Mouse (Mus musculus) stomach, postnatal 0 days (tissue): Measurements from ENCODE around the gene Dnaja3. TPM values are rescaled to one million over a fixed set of nuclear protein-coding genes. Genes with fewer than 3 reads are reported as not detected.

Experiments
- ATAC-seq: fragments of 200-750 bp; cut with Nextera tagmentation; 2 replicates; pipeline ENCODE4 v1.8.0; 2017; ENCODE audit not compliant: low FRiP score, low TSS enrichment
- DNase-seq: peaks from one replicate; pipeline ENCODE4 v3.0.0-alpha.2; 2016; ENCODE audit warnings: low spot score
- H3K27ac ChIP-seq: fragments of 300-500 bp; sonication (generic); replicated peaks from 2 replicates; pipeline ENCODE4 v1.5.1; 2014; ENCODE audit warnings: mild to moderate bottlenecking, control low read depth
- H3K27me3 ChIP-seq: fragments of 300-500 bp; sonication (generic); 2 replicates; pipeline ENCODE4 v1.6.1; 2014; ENCODE audit warnings: low read length; ENCODE audit not compliant: control insufficient read depth, insufficient read depth
- H3K36me3 ChIP-seq: fragments of 300-500 bp; sonication (generic); 2 replicates; pipeline ENCODE4 v1.6.1; 2014; ENCODE audit warnings: low read length, mixed read lengths; ENCODE audit not compliant: control insufficient read depth, insufficient read depth
- H3K4me1 ChIP-seq: fragments of 300-500 bp; sonication (generic); replicated peaks from 2 replicates; pipeline ENCODE4 v1.6.1; 2014; ENCODE audit warnings: antibody characterized with exemption; ENCODE audit not compliant: control insufficient read depth, insufficient read depth
- H3K4me2 ChIP-seq: fragments of 300-500 bp; sonication (generic); replicated peaks from 2 replicates; pipeline ENCODE4 v1.6.1; 2014; ENCODE audit warnings: low read depth, mild to moderate bottlenecking, control low read depth, moderate library complexity
- H3K4me3 ChIP-seq: fragments of 300-500 bp; sonication (generic); 2 replicates; pipeline ENCODE4 v1.5.1; 2014; ENCODE audit warnings: low read depth, low read length, control low read depth
- H3K9ac ChIP-seq: fragments of 300-500 bp; sonication (generic); 2 replicates; pipeline ENCODE4 v1.6.1; 2014; ENCODE audit warnings: mild to moderate bottlenecking, low read length, control low read depth, mixed read lengths
- H3K9me3 ChIP-seq: fragments of 300-500 bp; sonication (generic); 2 replicates; pipeline ENCODE4 v1.6.1; 2016; ENCODE audit warnings: low read length; ENCODE audit not compliant: control insufficient read depth
- CTCF ChIP-seq: IDR thresholded peaks from 2 replicates; pipeline ENCODE4 v1.5.1; 2016; ENCODE audit warnings: antibody characterized with exemption, low read depth, mild to moderate bottlenecking, moderate library complexity
- EP300 ChIP-seq: optimal IDR thresholded peaks from 2 replicates; pipeline ENCODE3; 2016; ENCODE audit warnings: antibody characterized with exemption
- WGBS: fragments of 180-500 bp; shearing (Covaris S2); extraction: QIAGEN DNeasy Blood & Tissue Kit; methylation state at CpG from one replicate; pipeline ENCODE4 v1.1.7; 2014; 5-methylcytosine and 5-hydroxymethylcytosine counted together
- polyA plus RNA-seq: library from polyadenylated mRNA; unstranded; fragments of >200 nt; fragmentation: Nextera tagmentation; extraction: Ambion mirVana; gene quantifications from 2 replicates; pipeline ENCODE4 v1.2.1, GENCODE M21; 2015

Dnaja3 gene
- polyA plus RNA-seq, 1 experiment from 2014 or later: 47.0 TPM

DNA sequence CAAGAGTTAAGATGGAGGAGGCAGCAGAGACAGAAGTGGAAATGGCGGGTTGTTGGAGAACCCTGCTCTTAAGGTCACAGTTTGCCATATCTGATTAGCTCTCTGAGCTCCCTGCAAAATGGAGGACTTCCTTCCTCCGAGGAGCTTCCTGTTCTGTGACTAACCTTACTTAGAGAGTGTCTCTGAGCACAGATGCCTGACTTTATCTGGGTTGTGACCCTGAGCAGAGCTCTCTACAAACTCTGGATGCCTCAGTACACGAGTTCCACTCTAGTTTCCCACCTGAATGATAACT, 83.1 kb downstream of the Dnaja3 start:
- DNase-seq (no peak), ATAC-seq (no peak)
- 55% methylated on average over 3 of the region's 3 CpGs for WGBS
- Histone ChIP-seq H3K4me1 (0 out of 2 replicates have a peak, but pooled peaks cover 3% of the 10 kb centered on the region), H3K4me3 (no peak overlapping the region), H3K4me2 (no peak overlapping the region), H3K9me3 (no peaks in the 10 kb centered on the region), H3K27me3 (no peaks in the 10 kb centered on the region), H3K27ac (peak overlapping the region; percentile 58; the same call in 1 of the 2 replicates), H3K9ac (no peak overlapping the region), H3K36me3 (no peaks in the 10 kb centered on the region)
- TF ChIP-seq EP300 (no peak), CTCF (no peak)

GRCm38 (mm10) chr16:4725266-4725665, 85.5 kb downstream of the Dnaja3 start:
- H3K4me2 ChIP-seq: no peak overlapping the region
- no peak for TF ChIP-seq EP300
- TF ChIP-seq CTCF: no peak
- 54% methylated on average over 4 of the region's 4 CpGs for WGBS
- H3K9me3 ChIP-seq: no peaks in the 10 kb centered on the region
- no peak overlapping the region for H3K27ac ChIP-seq
- 0 out of 2 replicates have a peak, but pooled peaks cover 3% of the 10 kb centered on the region for H3K4me1 ChIP-seq
- H3K9ac ChIP-seq: no peak overlapping the region
- ATAC-seq (no peak), DNase-seq (no peak)
- no peaks in the 10 kb centered on the region for H3K27me3 ChIP-seq
- no peak overlapping the region for H3K4me3 ChIP-seq
- H3K36me3 ChIP-seq: no peaks in the 10 kb centered on the region

GRCm38 (mm10) chr16:4725780-4726527, 86.2 kb downstream of the Dnaja3 start, which contains the start of gene Hmox2:
TSS of gene Hmox2 (plus strand) at chr16:4726361.
- Histone ChIP-seq H3K27me3 (no peaks in the 10 kb centered on the region), H3K9me3 (no peaks in the 10 kb centered on the region), H3K4me3 (peak within 1 kb of the TSS; percentile 85), H3K9ac (peak within 1 kb of the TSS; percentile 90), H3K4me1 (0 out of 2 replicates have a peak, but pooled peaks cover 3% of the 10 kb centered on the region), H3K36me3 (no peaks in the 10 kb centered on the region), H3K4me2 (peak within 1 kb of the TSS; percentile 81), H3K27ac (peak within 1 kb of the TSS; percentile 86)
- peak; percentile 95 for ATAC-seq
- WGBS: 5% methylated on average over 35 of the region's 35 CpGs
- DNase-seq: peak; percentile 95
- TF ChIP-seq CTCF (no peak), EP300 (no peak)

DNA sequence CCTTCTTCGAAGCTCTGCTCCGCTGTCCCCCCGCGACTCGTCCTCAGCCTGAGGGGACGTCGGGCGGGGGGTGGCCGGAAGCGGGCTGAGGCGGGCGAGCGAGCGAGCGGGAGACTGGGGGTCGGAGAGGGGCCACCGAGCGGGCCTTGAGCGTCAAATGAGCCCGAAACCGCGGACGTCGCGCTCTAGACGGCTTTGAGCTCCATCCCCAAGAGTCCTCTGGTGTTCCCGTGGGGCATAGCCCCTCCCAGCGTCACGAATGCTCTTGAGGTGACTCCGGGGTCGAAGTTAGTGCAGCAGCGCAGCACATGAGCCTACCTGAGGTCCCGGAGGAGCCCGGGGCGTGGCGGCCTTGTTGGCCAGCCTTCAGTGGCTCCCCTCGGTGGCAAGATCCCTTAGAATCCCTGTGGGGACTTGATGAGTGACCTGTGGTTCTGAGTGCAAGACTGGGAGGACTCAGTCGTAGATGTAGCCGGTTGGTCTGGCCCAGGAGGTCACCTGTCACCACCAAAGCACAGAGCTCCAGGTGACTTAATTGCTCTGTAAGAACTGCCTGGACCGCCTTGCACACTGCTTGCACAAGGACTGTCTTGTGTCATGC, 86.8 kb downstream of the Dnaja3 start:
- WGBS: under 1% methylated on average over 37 of the region's 40 CpGs
- no peaks in the 10 kb centered on the region for H3K36me3 ChIP-seq
- H3K9ac ChIP-seq: peak overlapping the region; percentile 90
- H3K9me3 ChIP-seq: no peaks in the 10 kb centered on the region
- 0 out of 2 replicates have a peak, but pooled peaks cover 3% of the 10 kb centered on the region for H3K4me1 ChIP-seq
- DNase-seq (peak; percentile 61), ATAC-seq (peak; percentile 75)
- H3K27ac ChIP-seq: peak overlapping the region; percentile 86
- H3K4me2 ChIP-seq: peak overlapping the region; percentile 81
- H3K27me3 ChIP-seq: no peaks in the 10 kb centered on the region
- TF ChIP-seq EP300: no peak
- no peak for TF ChIP-seq CTCF
- H3K4me3 ChIP-seq: peak overlapping the region; percentile 85

DNA sequence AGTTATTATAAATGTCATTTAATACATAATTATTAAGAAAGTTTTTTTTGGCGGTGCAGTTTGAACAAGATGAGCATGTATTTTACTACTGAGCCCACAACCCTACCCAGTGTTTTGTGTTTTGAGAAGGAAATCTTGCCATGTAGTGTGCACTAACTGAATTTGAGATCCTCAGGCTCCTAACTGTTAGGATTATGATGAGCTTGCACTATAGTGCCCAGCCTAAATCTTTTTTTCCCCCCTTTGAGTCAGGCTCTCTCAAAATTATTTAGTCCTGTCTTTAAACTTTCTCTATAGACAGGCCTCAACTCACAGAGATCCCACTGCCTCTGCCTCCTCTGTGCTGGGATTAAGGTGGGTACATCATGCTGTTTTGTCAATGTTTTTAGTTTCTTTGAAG, 87.7 kb downstream of the Dnaja3 start:
- DNase-seq: no peak
- no peak overlapping the region for H3K4me2 ChIP-seq
- TF ChIP-seq CTCF: no peak
- TF ChIP-seq EP300: no peak
- H3K36me3 ChIP-seq: no peaks in the 10 kb centered on the region
- ATAC-seq: no peak
- no peak overlapping the region for H3K9ac ChIP-seq
- H3K27ac ChIP-seq: no peak overlapping the region
- 0 out of 2 replicates have a peak, but pooled peaks cover 3% of the 10 kb centered on the region for H3K4me1 ChIP-seq
- H3K9me3 ChIP-seq: no peaks in the 10 kb centered on the region
- no peak overlapping the region for H3K4me3 ChIP-seq
- H3K27me3 ChIP-seq: no peaks in the 10 kb centered on the region
- 75% methylated on average over 1 of the region's 1 CpGs for WGBS

DNA sequence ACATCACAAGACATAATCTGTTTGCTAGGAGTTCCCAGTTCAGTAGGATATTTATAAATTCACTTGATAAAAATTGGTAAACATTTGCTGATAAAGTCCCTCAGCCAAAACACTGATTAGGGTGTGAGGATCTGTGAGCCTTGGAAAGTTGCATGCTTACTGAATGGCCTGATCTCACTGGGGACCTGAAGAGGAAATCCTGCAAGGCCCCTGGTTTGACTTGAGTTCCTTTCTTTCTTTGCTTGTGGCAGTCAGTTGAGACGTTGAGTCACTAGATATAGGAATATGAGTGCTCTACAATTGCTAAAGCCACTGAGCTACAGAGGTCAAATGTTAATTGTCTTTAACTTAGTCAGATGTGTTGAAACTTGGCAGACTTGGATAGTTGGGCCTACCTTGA, 88.2 kb downstream of the Dnaja3 start:
- Histone ChIP-seq H3K4me2 (no peak overlapping the region), H3K9me3 (no peaks in the 10 kb centered on the region), H3K27ac (no peak overlapping the region), H3K4me3 (no peak overlapping the region), H3K27me3 (no peaks in the 10 kb centered on the region), H3K9ac (no peak overlapping the region), H3K4me1 (0 out of 2 replicates have a peak, but pooled peaks cover 3% of the 10 kb centered on the region), H3K36me3 (no peaks in the 10 kb centered on the region)
- TF ChIP-seq CTCF (no peak), EP300 (no peak)
- 35% methylated on average over 1 of the region's 1 CpGs for WGBS
- DNase-seq: no peak
- ATAC-seq: no peak
